15 mouse cellular contexts compared by ENCODE assay signal in genomic region chr5:133569096-133569495, GRCm38 (mm10).
DNase-seq lines count a peak whose midpoint lies in the region; ATAC-seq and TF ChIP-seq lines count a peak whose summit lies in the region.
"Had no signal": no experiment of that assay in that cellular context is flagged by ENCODE, and none has a peak within 500 bp of the region (broad histone marks: within the 10 kb centered on the region; RNA-seq: fewer than 3 reads in every experiment).

No protein-coding gene starts in this region.

- 0 out of 2 replicates have a peak, but pooled peaks cover 3% of the 10 kb centered on the region for H3K9me3 ChIP-seq in heart, postnatal 0 days (replicated peaks; ENCODE audit: control insufficient read depth, low read length)
- H3K9me3 ChIP-seq in heart, embryonic 10.5 days, result no peaks in the 10 kb centered on the region
- peaks cover 4% of the 10 kb centered on the region; the same call in 1 of the 2 replicates for H3K9me3 ChIP-seq in liver, embryonic 11.5 days (ENCODE audit: control insufficient read depth, low read length)
- no peaks in the 10 kb centered on the region for H3K9me3 ChIP-seq in limb, embryonic 14.5 days (ENCODE audit: control insufficient read depth, low read length)
- H3K9me3 ChIP-seq: stomach, embryonic 15.5 days had no signal

- DNase-seq in heart, postnatal 0 days (ENCODE audit: low spot score), result peak; percentile 6
- no peak for DNase-seq in heart, embryonic 10.5 days (ENCODE audit: low spot score)
- DNase-seq in liver, result peak; percentile 3
- no peak for DNase-seq in liver, embryonic 11.5 days (ENCODE audit: low spot score)
- peak; percentile 50 for DNase-seq in embryo, embryonic 11 days
- DNase-seq in limb, embryonic 14.5 days (ENCODE audit: low spot score), result peak; percentile 63
- DNase-seq in right cerebral cortex, postnatal 10 days (ENCODE audit: low spot score in 2 of 2), result no peak
- DNase-seq in thymus, adult 18-20 months, result no peak
- DNase-seq: cerebellum, adult 11 months; cerebellum, postnatal 25 days had no signal

- H3K4me3 ChIP-seq in heart, postnatal 0 days (ENCODE audit: low read depth, low read length), result no peak overlapping the region
- no peak overlapping the region for H3K4me3 ChIP-seq in heart, embryonic 10.5 days
- H3K4me3 ChIP-seq in liver, embryonic 11.5 days (ENCODE audit: low read depth, low read length), result no peak overlapping the region
- no peak overlapping the region for H3K4me3 ChIP-seq in limb, embryonic 14.5 days (replicated peaks; ENCODE audit: low read length)
- H3K4me3 ChIP-seq: midbrain, embryonic 13.5 days; stomach, embryonic 15.5 days had no signal

- no peak overlapping the region for H3K27ac ChIP-seq in heart, postnatal 0 days (ENCODE audit: low read depth)
- H3K27ac ChIP-seq in heart, embryonic 10.5 days, result no peak overlapping the region
- H3K27ac ChIP-seq in liver, embryonic 11.5 days (ENCODE audit: low read depth, low read length), result no peak overlapping the region
- no peak overlapping the region for H3K27ac ChIP-seq in limb, embryonic 14.5 days (replicated peaks; ENCODE audit: low read depth, low read length)
- H3K27ac ChIP-seq: macrophage; midbrain, embryonic 13.5 days; stomach, embryonic 15.5 days had no signal

- ATAC-seq in heart, postnatal 0 days (ENCODE audit: insufficient read depth, low read depth), result no peak
- no peak for ATAC-seq in liver, embryonic 11.5 days (replicated peaks; ENCODE audit: low FRiP score)
- ATAC-seq in limb, embryonic 14.5 days (ENCODE audit: low FRiP score, low read depth), result no peak
- ATAC-seq: forebrain, embryonic 14.5 days; midbrain, embryonic 13.5 days had no signal

- no peak overlapping the region for H3K9ac ChIP-seq in heart, postnatal 0 days (replicated peaks; ENCODE audit: low read depth, low read length)
- no peak overlapping the region for H3K9ac ChIP-seq in liver, embryonic 11.5 days (ENCODE audit: low read depth, low read length)
- no peak overlapping the region for H3K9ac ChIP-seq in limb, embryonic 14.5 days (ENCODE audit: low read depth, low read length, severe bottlenecking)
- H3K9ac ChIP-seq: midbrain, embryonic 13.5 days; stomach, embryonic 15.5 days had no signal

- TF ChIP-seq POLR2A in limb, embryonic 14.5 days (IDR thresholded peaks at IDR 0.05; ENCODE audit: borderline replicate concordance, extremely low read depth, insufficient read depth, insufficient read length), result no peak

- no peaks in the 10 kb centered on the region for H3K4me1 ChIP-seq in heart, postnatal 0 days (ENCODE audit: control insufficient read depth, insufficient read depth)
- H3K4me1 ChIP-seq in heart, embryonic 10.5 days, result no peaks in the 10 kb centered on the region
- no peaks in the 10 kb centered on the region for H3K4me1 ChIP-seq in liver, embryonic 11.5 days (replicated peaks; ENCODE audit: control insufficient read depth, insufficient read depth, low read length)
- no peaks in the 10 kb centered on the region for H3K4me1 ChIP-seq in limb, embryonic 14.5 days (ENCODE audit: control insufficient read depth, insufficient read depth, low read length)
- H3K4me1 ChIP-seq: stomach, embryonic 15.5 days had no signal

- no peak for TF ChIP-seq CTCF in heart, postnatal 0 days (IDR thresholded peaks at IDR 0.05; ENCODE audit: low read depth)

- no peak for TF ChIP-seq EP300 in heart, postnatal 0 days (IDR thresholded peaks at IDR 0.05; ENCODE audit: low read depth)

- H3K4me2 ChIP-seq in heart, postnatal 0 days (ENCODE audit: low read depth, low read length), result no peak overlapping the region
- H3K4me2 ChIP-seq in liver, embryonic 11.5 days, result no peak overlapping the region
- no peak overlapping the region for H3K4me2 ChIP-seq in limb, embryonic 14.5 days (replicated peaks; ENCODE audit: low read depth, low read length, severe bottlenecking)
- H3K4me2 ChIP-seq: midbrain, embryonic 13.5 days; stomach, embryonic 15.5 days had no signal

- H3K27me3 ChIP-seq in heart, postnatal 0 days (ENCODE audit: control insufficient read depth, insufficient read depth, low read length), result no peaks in the 10 kb centered on the region
- H3K27me3 ChIP-seq in heart, embryonic 10.5 days (ENCODE audit: insufficient read depth, poor library complexity, severe bottlenecking), result no peaks in the 10 kb centered on the region
- H3K27me3 ChIP-seq in liver, embryonic 11.5 days (replicated peaks; ENCODE audit: control insufficient read depth, insufficient read depth, low read length), result no peaks in the 10 kb centered on the region
- no peaks in the 10 kb centered on the region for H3K27me3 ChIP-seq in limb, embryonic 14.5 days (ENCODE audit: control insufficient read depth, insufficient read depth, low read length)
- H3K27me3 ChIP-seq: CH12.LX; midbrain, embryonic 13.5 days; stomach, embryonic 15.5 days had no signal

- H3K36me3 ChIP-seq in heart, postnatal 0 days (replicated peaks; ENCODE audit: control insufficient read depth, insufficient read depth, low read length), result no peaks in the 10 kb centered on the region
- no peaks in the 10 kb centered on the region for H3K36me3 ChIP-seq in heart, embryonic 10.5 days
- no peaks in the 10 kb centered on the region for H3K36me3 ChIP-seq in liver, embryonic 11.5 days (ENCODE audit: control insufficient read depth, insufficient read depth, low read length)
- no peaks in the 10 kb centered on the region for H3K36me3 ChIP-seq in limb, embryonic 14.5 days (ENCODE audit: control insufficient read depth, insufficient read depth, low read length)
- H3K36me3 ChIP-seq: midbrain, embryonic 13.5 days; stomach, embryonic 15.5 days had no signal

- 54% methylated on average over 2 of the region's 2 CpGs for WGBS in heart, postnatal 0 days
- WGBS in heart, embryonic 10.5 days, result 70% methylated on average over 2 of the region's 2 CpGs
- 77% methylated on average over 2 of the region's 2 CpGs for WGBS in liver, embryonic 11.5 days
- WGBS in limb, embryonic 14.5 days, result 81% methylated on average over 2 of the region's 2 CpGs

Comparison
In these comparisons a context has a peak if more than half of its experiments do, and no peak if none do; other contexts are left out.
1. DNase-seq: peak in heart, postnatal 0 days (single experiment), liver (single experiment), embryo, embryonic 11 days (single experiment) and limb, embryonic 14.5 days (single experiment); none in heart, embryonic 10.5 days (single experiment), liver, embryonic 11.5 days (single experiment), right cerebral cortex, postnatal 10 days (0 of 2) and thymus, adult 18-20 months (0 of 2).